Mouse (Mus musculus) large intestine, adult 2 months (tissue): ENCODE measurements at regions not wholly inside any gene's neighbourhood (a gene's known extent, or its start where the extent isn't known, plus 50 kb on each side); places are given as distances from the start of the nearest gene placed in this dataset.

Experiments
- DNase-seq: peaks from one replicate; pipeline ENCODE4 v3.0.0-alpha.2; 2012; ENCODE audit warnings: low read depth, low spot score
- WGBS: fragments of 180-500 bp; shearing (Covaris S2); methylation state at CpG from one replicate; pipeline ENCODE4 v1.1.7; 2018; 5-methylcytosine and 5-hydroxymethylcytosine counted together

DNA sequence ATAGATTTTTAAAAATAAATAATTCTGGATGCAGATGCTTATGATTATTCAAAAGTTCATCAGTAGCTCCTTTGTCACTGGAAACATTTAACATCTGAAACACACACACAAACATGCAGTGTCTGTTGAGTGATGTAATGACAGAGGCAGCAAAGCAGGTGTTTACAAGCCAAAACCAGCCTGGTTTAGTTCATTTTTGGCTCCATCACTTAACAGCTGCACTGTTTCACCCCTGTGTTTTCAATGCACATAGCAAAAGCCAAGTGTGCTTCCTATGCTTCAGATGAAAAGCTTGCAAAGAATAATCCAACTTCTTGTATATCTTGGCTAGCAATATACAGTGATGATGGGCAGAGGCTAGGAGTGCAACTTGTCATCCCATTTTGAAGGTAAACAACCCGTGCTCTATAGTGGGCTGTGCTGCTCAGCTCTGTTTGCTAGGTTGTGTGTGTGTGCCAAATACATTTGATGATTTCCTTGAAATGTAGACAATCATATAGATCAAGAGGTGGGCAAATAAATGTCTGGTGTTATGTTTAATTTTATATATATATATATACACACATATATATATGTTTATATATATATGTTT is 345.9 kb upstream of the Gm9747 start:
- no peak for DNase-seq
- 50% methylated on average over 1 of the region's 1 CpGs for WGBS

DNA sequence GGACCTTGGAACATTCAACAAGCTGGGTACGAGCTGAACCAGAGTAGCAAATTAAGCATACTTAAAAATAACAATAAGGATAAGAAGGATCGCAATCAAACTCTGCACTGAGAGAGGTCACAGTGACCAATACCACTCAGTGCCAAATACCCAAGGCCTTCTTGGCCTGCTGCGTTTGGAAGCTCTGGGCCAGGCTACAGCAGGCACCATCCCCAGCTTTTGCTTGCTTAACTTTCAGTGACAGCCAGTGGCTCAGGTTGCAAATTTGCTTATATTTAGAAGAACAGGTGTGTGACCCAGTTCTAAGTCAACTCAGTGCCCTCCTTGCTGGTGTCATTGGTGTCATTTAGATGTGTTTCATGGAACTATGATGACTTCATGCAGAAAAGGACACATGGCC is 335.7 kb upstream of the Gm9747 start:
- 80% methylated on average over 3 of the region's 3 CpGs for WGBS
- DNase-seq, result no peak

- DNase-seq, result no peak
- 51% methylated on average over 7 of the region's 7 CpGs for WGBS
Measured at GRCm38 (mm10) chr1:81900843-81901242, 332.1 kb upstream of the Gm9747 start.

GRCm38 (mm10) chr1:81904056-81904455 is 328.9 kb upstream of the Gm9747 start:
- 12% methylated on average over 3 of the region's 3 CpGs for WGBS
- DNase-seq, result no peak

- DNase-seq, result no peak
Measured at GRCm38 (mm10) chr1:81912607-81913006, 320.3 kb upstream of the Gm9747 start.

GRCm38 (mm10) chr1:81913561-81913964 is 319.3 kb upstream of the Gm9747 start:
- 65% methylated on average over 4 of the region's 4 CpGs for WGBS
- DNase-seq, result no peak

- no peak for DNase-seq
- 41% methylated on average over 2 of the region's 2 CpGs for WGBS
Measured at GRCm38 (mm10) chr1:81916840-81917239, 316.1 kb upstream of the Gm9747 start.

- 75% methylated on average over 5 of the region's 5 CpGs for WGBS
- no peak for DNase-seq
Measured at GRCm38 (mm10) chr1:81927721-81928120, 305.2 kb upstream of the Gm9747 start.

- DNase-seq, result no peak
Measured at GRCm38 (mm10) chr1:81933064-81933463, 299.8 kb upstream of the Gm9747 start.

DNA sequence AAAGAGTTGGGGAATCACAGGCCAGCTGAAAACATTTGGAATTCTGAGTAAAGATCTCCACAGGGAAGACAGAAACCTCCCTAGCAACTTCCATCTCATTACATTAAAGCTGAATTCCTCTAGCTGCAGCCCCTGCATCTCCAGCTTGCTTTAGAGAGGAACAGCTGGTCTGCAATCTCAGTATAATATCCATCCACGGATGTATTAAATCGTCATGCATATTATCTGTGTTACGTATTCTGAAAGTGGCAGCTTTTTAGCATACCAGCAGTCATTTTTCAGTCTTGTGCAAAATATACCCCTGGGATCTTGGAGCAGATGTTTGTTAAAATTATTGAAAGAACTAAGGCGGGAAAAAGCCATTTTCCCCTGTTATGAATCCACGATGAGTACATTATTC is 287.7 kb upstream of the Gm9747 start:
- 82% methylated on average over 5 of the region's 5 CpGs for WGBS
- no peak for DNase-seq

DNA sequence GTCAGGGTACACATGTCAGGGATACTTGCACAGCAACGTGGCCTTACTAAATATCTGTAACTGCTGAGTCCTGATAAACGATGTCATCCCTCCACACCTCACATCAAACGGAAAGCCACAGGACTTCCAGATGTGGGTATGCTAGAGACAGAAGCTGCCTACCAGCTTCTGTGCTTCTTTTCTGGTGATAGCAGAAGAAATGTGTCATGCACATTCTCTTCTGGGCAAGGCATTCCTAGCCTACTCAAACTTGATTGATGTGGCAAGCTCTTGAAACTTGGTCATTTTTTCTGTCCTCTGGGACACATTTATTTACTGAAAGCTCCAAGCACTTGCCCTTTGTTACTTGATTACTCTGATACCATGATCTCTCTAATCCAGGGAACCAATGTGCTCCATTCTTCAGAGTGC is 282.8 kb upstream of the Gm9747 start:
- WGBS, result 51% methylated on average over 3 of the region's 3 CpGs
- DNase-seq, result no peak

GRCm38 (mm10) chr1:81950853-81951252 is 282.1 kb upstream of the Gm9747 start:
- DNase-seq, result no peak
- WGBS, result 56% methylated on average over 1 of the region's 1 CpGs

DNA sequence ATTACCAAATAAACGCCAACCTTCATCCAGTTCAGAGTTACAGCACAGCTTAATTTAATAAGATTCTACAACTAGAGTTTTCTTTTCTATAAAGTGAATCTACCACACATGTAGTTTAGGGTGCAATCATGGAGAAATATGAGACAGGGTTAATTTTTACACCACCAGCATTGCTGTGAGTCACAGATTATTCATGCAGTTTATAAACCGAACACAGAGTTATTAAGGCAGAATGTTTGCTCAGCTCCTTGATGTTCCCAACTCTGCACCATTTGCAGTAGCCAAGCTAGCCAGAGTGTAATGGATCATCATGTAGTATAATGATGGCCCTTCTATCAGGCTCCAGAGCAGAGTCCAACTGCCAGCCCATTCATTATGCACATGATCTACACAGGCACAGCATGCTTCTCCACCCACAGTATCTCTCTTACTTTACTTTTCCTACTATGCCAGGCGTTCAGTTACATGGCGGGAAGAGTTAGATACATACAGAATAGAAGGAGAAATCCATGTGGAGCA is 281.4 kb upstream of the Gm9747 start:
- DNase-seq, result no peak
- 55% methylated on average over 4 of the region's 4 CpGs for WGBS

DNA sequence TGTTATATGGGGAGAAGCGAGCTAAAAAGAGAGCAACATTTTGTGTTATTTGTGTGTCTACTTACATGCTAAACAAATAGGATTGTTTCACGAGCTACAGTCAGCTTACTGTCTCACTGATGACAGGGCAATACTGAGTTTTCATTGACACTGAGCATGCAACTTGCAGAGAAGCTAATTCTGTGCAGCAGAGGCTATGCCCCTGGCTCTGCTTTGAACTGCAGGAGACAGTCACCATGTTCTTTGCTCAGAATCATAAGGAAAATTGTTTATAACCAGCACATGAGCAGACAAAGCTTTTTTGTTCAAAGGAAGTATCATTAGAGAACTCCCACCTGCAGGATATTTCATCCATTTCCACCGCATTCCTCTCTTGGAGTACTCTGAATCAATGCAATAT is 280.8 kb upstream of the Gm9747 start:
- no peak for DNase-seq
- 52% methylated on average over 3 of the region's 3 CpGs for WGBS

- 75% methylated on average over 2 of the region's 2 CpGs for WGBS
- DNase-seq, result no peak
Measured at GRCm38 (mm10) chr1:81954507-81954906, 278.4 kb upstream of the Gm9747 start.

GRCm38 (mm10) chr1:81967062-81967461 is 265.9 kb upstream of the Gm9747 start:
- 89% methylated on average over 1 of the region's 1 CpGs for WGBS
- no peak for DNase-seq

DNA sequence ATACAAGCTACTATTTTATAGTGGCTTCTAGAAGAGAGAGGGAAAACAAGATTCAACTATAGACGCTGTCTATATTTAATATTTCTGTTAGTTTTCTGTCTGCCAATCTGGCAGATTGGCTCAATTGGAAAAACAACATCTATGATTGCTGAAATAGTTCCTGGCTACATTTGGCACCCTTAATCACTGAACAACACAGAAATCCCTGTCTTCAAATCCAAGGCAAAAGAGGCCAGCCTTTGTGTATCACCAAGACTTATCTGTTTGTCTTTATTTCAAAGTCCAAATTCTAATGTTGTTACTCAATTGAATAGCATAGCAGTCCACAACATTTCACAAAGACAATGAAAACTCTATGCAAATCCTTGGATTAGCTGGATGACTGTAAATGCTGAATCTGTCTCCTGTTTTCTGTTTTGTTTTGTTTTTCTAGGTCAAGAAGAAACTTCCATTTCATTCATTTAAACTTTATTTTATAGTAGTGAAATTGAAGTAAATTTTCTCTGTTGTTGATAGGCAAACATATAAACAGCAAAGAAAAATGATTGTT is 265.1 kb upstream of the Gm9747 start:
- no peak for DNase-seq
- 64% methylated on average over 1 of the region's 1 CpGs for WGBS

GRCm38 (mm10) chr1:81972575-81972974 is 260.3 kb upstream of the Gm9747 start:
- DNase-seq, result no peak
- 80% methylated on average over 5 of the region's 5 CpGs for WGBS

GRCm38 (mm10) chr1:81973481-81973880 is 259.4 kb upstream of the Gm9747 start:
- 96% methylated on average over 4 of the region's 4 CpGs for WGBS
- DNase-seq, result no peak

GRCm38 (mm10) chr1:82007943-82008342 is 225.0 kb upstream of the Gm9747 start:
- WGBS, result 49% methylated on average over 5 of the region's 5 CpGs
- no peak for DNase-seq

DNA sequence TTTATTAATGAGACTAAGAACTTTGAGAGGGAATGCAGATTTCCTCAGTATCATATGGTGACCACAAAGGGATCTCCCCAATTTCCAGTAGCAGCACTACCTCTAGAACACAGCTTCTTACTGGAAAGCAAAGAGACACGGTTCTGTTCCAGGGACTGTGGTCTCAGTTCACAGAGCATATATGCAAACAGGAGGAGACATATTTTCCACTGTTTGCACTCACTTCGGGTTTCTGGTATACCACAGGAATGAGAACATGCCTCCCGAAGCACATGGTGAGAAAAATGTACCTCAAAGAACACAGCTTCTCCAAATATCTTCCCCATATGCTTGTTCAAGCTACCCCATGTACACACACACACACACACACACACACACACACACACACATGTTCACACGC is 224.1 kb upstream of the Gm9747 start:
- DNase-seq, result no peak
- WGBS, result 72% methylated on average over 4 of the region's 4 CpGs

GRCm38 (mm10) chr1:82010995-82011394 is 221.9 kb upstream of the Gm9747 start:
- no peak for DNase-seq
- 68% methylated on average over 1 of the region's 1 CpGs for WGBS
